Mouse (Mus musculus): ENCODE measurements around the gene Xbp1.
"Not testable (repeated sequence)": the region's sequence is repeated elsewhere in the genome, so short reads cannot be mapped to it uniquely, and the experiment has no call there.

Gene Xbp1

DNA sequence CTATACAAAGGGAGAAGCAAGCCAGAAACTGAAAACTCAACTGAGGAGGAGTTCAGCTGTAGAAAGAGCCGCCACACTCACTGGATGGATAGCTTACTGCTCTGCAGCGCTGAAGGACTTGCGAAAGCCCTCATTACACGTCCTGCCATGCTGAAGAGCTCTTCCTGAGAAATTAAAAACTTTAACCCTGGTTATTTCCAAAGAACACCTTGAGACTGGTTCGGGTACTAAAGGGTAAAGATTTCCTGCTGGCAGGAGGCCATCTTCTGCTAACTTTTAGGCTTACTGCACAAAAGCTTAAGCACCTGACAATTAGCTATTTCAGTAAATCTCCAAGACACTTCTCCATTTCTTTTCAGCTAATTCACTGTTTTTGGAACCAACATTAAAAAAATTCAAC, 9.7 kb downstream of the Xbp1 start:
- peak; percentile 70 for DNase-seq

DNA sequence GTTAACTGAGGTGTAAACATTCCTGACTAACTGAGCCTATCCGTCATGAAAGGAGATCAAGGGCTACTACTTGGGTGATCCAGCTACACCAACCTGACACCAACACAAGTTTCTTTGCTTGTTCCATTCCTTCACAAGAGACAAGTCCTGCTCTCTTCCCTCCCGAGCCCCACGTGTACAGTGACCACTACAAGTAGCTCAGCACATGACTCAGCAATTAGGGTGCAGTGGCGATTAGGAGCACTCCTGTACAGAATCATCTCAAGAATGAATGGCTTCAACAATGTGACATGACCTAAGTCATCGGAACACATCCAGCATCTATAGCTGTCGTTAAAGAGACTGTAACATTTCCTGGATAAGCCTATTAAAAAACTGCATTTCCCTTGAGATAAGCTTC, 10.3 kb downstream of the Xbp1 start:
- no peak for DNase-seq

DNA sequence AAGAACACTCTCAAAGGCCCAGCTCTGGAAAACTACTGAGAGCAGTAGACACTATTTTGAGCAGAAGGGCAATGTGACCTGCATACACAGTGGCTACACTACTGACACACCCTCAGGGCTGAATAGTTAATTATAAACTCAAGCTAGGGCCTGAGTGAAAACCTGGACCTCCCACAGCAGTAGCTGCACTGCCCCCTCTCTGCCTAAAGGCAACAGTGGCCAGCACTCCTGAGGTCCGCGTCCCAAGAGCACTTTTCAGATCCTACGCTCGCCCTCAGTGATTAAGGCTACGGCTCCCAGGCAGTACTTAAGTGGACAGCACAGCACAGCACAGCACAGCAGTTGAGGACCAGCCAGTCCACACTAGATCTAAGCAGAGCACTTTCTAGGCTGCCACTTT, 12.6 kb downstream of the Xbp1 start:
- peak; percentile 95 for DNase-seq

DNA sequence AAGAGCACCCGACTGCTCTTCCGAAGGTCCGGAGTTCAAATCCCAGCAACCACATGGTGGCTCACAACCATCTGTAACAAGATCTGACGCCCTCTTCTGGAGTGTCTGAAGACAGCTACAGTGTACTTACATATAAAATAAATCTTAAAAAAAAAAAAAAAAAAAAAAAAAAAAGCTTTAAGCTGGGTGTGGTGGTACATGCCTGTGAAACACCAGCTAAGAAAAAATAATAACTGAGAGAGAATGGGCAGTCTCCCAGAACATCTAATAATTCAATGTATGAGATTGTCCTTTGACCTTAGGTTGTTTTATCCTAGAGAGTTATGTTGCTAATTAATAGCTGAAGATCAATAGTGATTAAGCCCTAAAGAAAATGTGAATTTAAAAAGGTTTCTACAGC, 17.0 kb downstream of the Xbp1 start:
- DNase-seq, result not testable (repeated sequence)

DNA sequence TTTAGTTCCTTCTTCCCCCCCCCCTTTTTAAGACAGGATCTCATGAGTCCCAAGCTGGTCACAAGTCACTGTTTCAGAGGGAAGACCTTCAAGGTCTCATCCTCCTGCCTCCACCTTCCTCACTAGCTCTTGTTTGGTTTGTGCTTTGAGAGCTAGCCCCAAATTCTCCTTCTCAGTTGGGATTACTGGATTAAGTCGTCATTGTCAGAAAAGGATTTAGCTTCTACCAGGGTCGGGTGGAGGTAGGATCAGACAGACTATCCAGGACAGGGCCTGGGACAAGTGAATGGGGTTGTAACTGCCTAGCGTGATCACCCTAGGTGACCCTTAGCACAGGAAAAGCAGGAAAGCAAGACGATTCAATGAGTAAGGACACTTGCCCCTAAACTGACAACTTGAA, 19.9 kb downstream of the Xbp1 start:
- DNase-seq, result no peak

DNA sequence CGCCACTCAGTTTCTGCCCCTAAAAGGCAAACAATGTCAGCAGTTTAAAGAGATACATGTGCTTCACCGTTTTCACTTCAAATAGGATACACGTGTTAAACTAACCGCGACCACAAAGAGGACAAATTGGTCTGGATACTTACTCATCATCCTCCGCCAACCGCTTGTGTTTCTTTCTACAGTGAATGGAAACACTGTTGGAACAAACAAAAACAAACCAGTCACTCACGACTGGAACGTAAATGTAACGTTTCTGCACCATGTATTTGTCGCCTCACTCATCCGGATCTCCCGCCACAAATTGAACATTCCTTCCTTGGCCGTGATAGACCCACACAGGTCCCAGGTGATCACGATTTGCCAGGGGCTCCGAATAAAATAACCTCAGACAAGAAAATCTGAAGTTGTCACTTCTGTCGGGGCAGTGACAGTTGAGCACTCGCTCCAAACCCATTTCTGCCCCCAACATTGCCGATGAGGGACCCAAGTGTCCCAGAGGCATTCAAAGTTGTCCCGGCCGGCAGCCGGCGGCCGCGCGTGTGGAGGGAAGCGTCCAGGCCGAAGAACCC, 20.9 kb downstream of the Xbp1 start:
- DNase-seq, result no peak

DNA sequence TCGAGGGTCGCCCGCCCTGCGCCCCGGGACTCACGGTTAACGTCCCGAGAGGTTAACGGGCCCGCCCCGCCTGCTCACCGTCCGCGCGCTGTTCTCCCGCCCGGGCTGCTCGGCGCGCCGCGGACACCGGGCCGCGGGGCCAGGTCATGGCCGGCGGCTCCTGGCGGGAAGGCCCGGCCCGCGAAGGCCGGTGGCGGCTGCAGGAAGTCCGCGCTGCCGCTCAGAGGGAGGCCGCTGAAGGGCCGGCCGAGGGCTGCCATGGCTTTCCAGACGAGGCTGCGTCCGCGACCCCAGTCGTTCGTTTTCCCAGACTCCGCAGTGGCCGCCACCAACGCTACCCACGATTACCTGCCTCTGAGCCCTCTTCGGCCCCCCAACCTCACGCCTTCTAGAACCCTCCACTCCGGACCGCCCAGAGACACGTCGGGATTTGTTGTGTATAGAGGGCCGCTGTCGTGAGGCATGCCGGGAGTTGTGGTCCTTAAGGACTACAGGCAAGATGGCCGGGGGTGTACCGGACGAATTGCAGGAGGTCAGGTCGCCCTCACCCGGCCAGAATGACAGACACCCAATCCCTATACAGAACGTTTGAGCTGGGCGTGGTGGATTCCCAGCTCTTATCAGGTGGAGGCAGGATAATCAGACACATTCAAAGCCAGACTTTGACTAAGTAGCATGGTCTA, 21.5 kb downstream of the Xbp1 start, which contains the start of gene Ccdc117:
TSS of gene Ccdc117 (minus strand) at position 389 of the 683 bp plus-strand sequence.
- DNase-seq, result peak; percentile 96

DNA sequence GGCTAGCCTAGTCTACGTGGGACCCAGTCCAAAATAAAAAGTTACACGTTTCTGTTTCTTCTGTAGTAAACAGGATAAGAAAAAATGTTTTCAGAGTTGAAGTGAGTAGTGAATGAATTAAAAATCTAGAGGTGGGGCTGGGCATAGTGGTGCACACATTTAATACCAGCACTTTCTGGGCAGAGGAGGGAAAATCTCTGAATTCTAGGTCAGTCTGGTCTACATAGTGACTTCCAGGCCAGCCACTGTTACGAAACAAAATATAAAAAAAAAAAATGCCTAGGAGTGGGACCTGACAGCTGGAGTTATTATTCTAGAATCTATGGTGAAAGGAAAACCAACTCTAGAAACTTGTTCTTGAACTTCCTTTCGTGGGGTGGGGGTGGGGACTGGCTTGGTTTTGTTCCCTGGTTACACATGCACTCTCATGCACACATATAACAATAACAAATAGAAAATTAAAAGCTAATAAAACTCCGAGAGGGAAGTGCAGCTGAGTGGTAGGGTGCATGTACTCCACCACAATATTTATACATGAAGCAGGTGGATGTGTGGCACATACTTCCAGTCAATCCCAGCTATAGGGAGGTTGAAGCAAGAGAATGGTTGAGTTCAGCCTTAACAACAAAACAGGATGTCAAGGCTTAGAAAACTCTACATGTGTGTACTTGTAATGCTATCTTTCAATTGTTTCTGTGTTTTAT, 22.2 kb downstream of the Xbp1 start:
- no peak for DNase-seq

DNA sequence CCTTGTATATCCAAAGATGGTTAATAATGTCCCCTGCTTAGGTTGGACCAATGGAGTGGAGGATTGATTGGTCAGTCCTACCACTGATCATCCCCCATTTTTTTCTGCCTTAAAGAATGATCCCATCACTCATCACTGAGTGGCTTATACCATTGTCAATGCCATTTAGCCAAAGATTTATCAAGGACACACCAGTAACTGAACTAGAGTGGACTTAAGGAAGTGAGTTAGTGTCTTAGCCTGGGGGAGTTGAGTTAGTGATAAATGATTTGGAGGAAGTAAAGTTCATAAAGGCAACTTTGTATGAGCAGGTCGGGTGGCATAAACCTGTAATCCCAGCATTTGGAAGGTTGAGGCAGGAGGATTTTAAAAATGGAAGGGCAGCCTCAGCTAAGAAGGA, 22.8 kb downstream of the Xbp1 start:
- DNase-seq, result no peak

DNA sequence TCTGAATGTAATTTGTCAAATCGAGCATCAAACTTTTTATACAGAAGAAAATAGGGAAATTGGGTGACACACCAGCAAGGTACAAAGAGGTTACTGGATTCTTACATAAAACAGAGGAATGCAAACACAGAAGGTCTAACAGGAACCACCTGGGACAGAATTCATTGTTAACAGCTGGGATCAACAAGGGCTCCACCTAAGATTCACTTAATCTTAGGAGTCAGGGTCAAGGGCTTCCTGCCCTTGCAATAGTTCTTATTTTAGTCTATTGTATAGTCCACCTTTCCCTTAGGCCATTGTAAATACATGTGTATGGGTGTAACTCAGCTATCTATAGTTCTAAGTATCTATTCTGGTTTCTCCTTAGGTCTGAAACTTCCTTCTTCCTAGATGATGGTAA, 24.2 kb downstream of the Xbp1 start:
- not testable (repeated sequence) for DNase-seq

DNA sequence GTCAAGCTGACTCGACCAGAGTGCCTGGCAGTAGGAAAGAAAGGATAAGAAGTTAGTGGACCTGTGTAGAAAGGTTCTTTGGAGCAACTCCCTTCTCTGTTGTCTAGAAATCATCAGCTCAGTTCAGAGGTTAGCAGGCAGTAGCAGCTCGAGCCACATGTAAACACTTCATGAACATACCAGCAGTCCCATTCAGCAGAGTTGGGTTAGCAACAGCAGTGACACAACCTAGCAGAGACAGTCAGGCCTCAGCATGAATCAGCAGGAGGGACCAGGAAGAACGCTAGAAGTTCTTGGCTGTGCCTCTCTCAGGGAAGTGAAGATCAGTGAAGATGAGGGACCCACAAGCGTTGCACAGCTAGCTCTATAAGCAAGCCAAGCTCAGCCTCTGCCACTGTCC, 25.0 kb downstream of the Xbp1 start:
- DNase-seq, result no peak

DNA sequence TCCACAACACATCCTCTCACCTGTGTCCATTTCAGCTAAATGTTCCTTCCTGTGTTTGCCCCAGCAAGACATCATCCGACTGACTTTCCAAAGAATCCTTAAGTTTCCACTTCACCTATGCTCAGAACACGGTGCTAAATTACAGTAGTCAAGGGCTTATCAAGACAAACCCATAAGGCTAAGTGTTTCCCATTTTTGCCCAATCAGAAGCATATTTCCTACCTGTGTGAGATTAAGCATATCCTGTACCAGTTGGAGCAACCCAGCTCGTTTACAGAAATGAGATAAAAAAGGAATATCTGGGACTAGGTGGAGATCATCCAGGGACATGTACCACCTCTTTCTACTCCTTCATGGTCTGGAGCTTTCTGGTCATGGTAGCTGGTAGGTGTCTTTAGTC, 26.2 kb downstream of the Xbp1 start:
- DNase-seq, result no peak

DNA sequence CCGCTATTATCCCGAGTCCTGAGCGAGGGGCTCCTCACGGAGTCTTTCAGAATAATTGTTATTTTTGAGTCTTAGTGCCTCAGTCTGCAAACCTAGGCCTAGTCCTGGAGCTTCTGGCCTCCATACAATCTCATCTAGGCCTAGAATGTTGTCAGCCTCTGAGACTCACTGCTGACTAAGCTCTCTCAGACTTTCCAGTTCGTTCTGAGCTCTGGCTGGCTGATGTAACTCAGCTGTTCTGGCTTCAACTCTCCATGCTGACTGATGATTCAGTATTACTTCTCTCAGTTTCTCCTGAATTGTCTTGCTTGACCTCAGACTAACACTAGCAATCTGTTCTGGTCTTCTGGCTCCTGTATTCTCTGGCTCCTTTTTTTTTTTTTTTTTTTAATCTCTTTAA, 31.0 kb downstream of the Xbp1 start:
- no peak for DNase-seq

DNA sequence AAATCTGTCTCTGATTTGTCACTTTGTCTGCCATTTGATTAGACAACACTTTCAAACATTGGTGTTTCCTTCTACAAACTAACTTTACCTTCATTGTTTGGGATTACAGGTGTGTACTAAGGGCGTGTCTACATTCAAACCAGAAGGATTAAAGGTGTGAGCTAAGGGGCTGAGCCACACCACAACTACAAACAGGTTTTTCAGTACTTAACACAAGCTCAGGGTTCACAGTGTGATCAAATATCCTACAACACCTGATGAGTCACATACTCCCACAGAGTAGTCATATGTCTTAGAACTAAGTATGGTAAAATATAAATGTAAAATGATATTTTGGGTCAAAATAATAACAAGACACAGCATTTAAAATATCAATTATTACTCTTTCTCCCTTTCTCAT, 31.5 kb downstream of the Xbp1 start:
- DNase-seq, result no peak

DNA sequence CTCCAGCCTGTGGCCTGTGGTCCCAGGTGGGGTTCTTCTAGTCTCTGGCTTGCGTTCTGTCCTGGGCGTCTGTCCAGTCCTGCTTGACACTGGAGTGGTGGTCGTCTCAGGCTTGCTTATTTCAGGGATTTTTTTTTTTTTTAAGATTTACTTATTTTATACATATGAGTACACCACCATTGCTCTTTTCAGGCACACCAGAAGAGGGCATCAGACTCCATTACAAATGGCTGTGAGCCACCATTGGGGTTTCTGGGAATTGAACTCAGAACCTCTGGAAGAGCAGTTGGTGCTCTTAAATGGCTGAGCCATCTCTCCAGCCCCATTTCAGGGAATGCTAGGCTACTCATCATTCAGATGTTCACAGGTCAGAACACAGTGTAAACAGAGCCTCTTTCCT, 39.8 kb downstream of the Xbp1 start:
- no peak for DNase-seq

DNA sequence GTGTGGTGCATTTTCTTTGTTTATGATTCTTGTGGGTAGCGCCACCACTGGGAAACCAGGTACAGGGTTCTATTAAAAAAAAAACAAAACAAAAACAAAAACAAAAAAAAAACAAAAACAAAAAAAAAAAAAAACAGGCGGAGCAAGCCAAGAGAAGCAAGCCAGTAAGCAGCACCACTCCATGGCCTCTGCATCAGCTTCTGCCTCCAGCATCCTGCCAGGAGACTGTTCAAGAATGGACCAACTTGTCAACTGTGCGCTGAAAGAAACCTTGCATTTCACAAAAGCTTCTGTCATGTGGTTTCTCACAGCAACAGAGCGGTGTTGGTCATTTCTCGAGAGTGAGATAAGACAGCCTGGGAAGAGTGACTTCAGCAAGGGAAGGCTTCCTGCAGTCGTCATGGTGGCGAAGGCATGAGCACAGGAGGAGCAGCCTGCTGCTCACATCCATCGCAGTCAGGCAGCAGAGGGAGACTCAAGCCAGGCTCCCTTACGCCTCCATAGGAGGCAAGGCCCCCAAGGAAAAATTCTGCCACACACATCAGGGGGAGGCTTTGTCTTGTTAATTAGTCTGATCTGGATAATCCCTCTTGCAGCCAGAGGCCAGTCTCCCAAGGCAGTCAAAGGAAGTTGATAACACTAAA, 42.3 kb downstream of the Xbp1 start:
- no peak for DNase-seq

DNA sequence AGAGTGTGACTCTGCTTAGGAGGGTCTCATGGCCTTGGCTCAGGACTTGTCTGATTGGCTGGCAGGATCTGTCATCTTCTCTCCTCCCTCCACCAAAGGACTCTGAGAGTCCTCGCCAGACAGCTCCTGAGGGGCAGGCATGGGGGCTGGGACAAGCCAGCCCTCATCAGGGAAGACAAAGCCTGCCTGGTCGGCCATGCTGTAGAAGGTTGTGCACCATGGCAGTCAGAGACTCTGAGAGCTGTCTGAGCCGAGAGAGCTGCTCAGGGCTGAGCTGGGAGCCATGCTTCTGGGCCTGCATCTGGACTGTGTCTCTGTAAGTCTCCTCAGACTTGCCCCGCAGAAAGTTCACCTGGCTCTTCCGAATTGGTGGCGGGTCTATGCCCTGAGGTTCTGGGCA, 43.4 kb downstream of the Xbp1 start:
- no peak for DNase-seq

DNA sequence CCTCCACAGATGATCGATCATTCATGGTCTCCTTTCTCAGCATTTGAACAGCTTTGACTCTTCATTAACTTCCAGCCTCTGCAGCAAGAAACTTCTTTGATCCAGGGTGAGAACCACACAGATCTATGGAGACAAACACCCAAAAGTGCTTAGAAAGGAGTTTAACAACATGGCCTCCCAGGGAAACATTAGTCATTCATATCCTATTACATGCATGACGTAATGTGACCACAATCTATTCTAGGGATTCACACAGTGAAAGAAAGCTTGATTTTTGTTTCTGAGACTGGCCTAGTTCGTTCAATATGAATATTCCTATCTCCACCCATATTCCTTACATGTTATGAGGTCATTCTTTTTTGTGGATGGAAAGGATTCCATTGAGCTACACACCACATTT, 45.1 kb downstream of the Xbp1 start:
- no peak for DNase-seq

DNA sequence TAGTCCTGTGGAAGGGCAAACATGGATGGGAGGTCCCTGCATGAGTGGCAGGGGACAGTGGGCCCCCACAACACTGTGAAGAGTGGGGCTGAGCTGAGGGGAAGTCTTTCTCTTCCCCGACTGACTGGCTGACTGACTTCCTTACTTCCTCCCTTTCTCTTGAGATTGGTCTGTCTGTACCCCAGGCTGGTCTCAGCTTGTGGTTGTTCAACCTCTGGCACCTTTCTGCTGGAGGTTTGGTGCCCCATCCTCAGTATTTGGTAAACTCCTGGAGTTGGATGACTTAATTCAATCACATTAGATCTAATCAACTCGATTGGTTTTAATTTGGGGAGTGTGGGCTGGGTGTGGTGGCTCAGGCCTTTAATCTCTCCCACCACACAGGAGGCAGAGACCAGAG, 46.0 kb downstream of the Xbp1 start:
- no peak for DNase-seq

DNA sequence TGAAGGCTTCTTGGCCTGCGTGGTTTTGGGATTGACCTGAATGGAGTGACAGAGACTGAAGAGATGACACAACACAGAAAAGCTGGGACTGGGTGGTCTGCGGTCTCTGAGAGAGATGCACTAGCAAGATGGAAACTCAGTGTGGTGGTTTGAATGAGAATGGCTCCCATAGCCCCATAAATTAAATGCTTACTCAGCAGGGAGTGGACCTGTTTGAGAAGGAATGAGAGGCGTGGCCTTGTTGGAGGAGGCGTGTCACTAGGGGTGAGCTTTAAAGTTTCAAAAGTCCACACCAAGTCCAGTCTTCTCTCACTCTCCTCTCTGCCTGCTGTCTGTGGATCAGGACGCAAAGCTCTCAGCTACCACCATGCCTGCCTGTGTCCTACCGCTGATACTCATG, 47.2 kb downstream of the Xbp1 start:
- no peak for DNase-seq

DNA sequence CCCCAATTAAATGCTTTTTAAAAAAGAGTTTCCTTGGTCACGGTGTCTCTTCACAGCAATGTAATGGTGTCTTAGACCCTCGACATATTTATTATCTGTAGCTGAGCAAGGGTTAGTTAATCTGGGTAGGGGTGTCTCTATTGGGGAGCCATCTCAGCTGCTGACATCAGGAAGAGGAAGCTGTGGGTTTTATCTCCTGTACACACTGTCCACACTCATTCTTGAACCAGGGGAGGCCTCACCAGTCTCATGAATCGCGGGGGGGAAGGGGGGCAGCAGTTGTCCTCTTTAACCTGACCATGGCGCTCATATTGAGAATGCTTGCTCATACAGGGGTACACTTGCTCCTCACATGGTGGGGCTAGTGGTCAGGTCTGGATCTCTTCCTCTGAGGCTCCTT, 47.6 kb downstream of the Xbp1 start:
- DNase-seq, result no peak

DNA sequence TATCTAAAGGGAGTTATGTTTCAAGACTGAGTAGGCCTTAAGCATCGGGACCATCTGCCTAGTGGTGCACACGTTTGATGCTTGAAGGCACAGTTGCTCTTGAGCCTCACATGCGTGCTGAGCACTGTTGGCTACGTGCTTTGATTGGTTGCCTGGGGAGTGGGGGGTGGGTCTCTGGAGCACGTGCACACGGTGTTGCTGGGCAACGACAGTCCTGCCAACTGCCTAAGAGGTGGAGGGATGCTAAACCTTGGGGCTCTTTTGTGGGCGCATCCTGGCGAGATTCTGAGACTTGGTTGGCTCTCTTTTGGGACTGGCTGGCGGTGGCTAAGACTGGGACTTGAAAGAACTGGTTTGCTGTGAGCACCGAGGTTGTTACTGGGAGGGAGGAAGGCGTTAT, 49.0 kb downstream of the Xbp1 start, which contains the start of gene Ankrd36:
TSS of gene Ankrd36 (plus strand) at position 211 of the 400 bp plus-strand sequence.
- no peak for DNase-seq

DNA sequence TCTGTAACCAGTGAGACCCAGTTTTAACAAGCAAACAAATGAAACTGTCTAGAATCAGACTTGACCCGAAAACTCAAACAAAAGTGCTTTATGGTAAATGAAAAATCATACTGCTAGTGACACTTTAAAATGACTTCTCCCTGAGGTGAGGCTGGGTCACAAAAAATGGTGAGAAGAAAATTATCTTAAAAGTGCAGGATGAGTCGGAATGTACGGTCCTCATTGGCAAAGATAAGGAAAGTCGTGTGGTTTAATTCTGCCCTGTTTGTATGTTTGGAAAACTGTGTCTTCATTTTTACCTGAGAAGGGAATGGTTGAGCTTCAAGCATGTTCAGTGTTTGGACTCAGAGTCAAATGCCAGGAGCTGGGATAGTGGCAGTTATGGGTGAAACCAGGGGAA, 51.4 kb downstream of the Xbp1 start:
- no peak for DNase-seq

DNA sequence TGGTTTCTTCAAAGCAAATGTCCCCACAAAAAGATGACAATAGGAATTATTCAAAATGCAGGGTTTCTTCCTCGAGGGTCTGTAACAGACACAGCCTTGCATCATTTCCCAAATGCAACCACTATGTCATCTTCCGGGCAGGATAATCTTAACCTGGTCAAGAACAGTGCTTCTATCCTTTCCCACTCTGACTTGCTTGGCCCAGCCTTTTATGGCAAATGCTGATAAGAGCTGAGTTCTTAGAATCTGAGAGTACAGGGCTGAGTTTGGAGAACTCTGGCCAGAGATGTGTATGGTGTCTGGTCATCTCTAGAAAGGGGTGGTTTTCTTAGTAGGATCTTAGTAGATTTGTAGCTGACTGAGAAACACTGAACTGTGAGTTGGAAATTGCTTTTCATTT, 53.4 kb downstream of the Xbp1 start:
- DNase-seq, result no peak

Measured in kidney, adult 9 months (tissue).